Mouse (Mus musculus): ENCODE data around the gene 4930402H24Rik. TPM values are rescaled to one million over a fixed set of nuclear protein-coding genes. Genes with fewer than 3 reads are reported as not detected.
A peak's percentile ranks its signal among the peaks of the same experiment; 100 is the strongest.

The 4930402H24Rik gene
- polyA plus RNA-seq, 1 experiment from 2014 or later = 15.6 TPM

DNA sequence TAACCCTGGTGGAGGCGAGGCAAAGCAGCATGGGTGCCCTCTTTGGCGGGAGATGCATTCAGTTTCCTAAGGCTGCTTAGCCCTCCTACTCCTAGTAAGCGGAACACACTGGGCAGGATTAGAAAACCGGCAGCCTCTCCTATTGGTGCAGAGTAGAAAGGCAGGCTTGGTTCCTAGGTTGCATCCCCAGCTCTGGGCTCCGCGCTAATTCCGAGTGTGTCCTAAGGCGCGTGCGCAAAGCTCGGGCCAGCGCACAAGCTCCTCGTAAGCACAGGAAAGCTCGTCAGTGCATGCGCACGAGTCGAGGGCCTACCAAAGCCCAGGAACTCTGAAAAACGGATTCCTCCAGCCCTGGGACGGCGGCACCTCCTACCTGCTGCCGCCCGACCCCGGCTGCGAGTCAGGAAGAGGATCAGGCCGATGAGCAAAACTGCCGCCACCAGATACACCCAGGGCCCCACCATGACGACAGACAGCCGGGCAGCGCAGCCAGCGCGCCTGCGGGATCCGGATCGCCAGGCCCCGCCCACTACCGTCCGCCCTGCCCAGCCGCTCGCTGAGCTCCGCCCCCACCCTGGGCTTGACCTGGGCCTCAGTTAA lies 242.0 kb downstream of the 4930402H24Rik start, which contains the start of gene Ddrgk1:
Gene Ddrgk1, minus strand, starts transcription at position 558 of the 600 bp plus-strand sequence.
- Histone ChIP-seq H3K4me1 (ENCODE audit: insufficient read depth, low read depth, low read length) (peaks cover 14% of the 10 kb centered on the region; the same call in 1 of the 2 replicates), H3K36me3 (ENCODE audit: insufficient read depth, low read length) (peaks cover 9% of the 10 kb centered on the region; the same call in 1 of the 2 replicates), H3K4me3 (ENCODE audit: low read depth, low read length) (peak within 1 kb of the TSS; percentile 57), H3K9ac (replicated peaks; ENCODE audit: low read depth) (peak within 1 kb of the TSS; percentile 87), H3K27ac (ENCODE audit: low read length) (peak within 1 kb of the TSS; percentile 98), H3K4me2 (replicated peaks; ENCODE audit: low read depth, low read length) (peak within 1 kb of the TSS; percentile 60), H3K9me3 (ENCODE audit: low read length) (no peaks in the 10 kb centered on the region), H3K27me3 (replicated peaks; ENCODE audit: insufficient read depth, low read length) (no peaks in the 10 kb centered on the region)
- DNase-seq (ENCODE audit: low spot score) = peak; percentile 97
- TF ChIP-seq CTCF (IDR thresholded peaks at IDR 0.05) (peak; percentile 53), EP300 (IDR thresholded peaks at IDR 0.05) (no peak)
- peak; percentile 96 for ATAC-seq
- 2% methylated on average over 40 of the region's 40 CpGs for WGBS

DNA sequence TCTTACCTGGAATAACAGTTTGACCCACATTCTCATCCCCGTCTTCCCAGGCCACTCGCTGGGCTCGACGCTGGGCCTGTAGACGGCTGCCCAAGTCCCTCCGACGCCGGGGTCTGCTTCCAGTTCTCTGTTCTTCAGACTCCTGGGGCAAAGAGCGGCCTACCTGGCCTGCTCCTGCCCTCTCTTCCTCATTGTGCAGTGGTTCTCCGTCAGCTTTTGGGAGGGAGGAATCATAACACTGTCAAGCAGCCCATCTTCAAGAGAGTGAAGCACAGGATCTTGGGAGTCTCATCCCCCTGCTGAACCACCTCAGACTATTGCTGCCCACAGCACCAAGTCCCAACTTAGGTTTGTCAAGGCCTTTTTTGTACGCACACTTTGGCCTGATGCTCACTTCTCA lies 242.9 kb downstream of the 4930402H24Rik start:
- Histone ChIP-seq H3K4me3 (ENCODE audit: low read depth, low read length) (no peak overlapping the region), H3K27me3 (replicated peaks; ENCODE audit: insufficient read depth, low read length) (no peaks in the 10 kb centered on the region), H3K27ac (ENCODE audit: low read length) (no peak overlapping the region), H3K36me3 (ENCODE audit: insufficient read depth, low read length) (peaks cover 17% of the 10 kb centered on the region; the same call in 1 of the 2 replicates), H3K9me3 (ENCODE audit: low read length) (no peaks in the 10 kb centered on the region), H3K4me1 (ENCODE audit: insufficient read depth, low read depth, low read length) (peaks cover 14% of the 10 kb centered on the region; the same call in 1 of the 2 replicates), H3K4me2 (replicated peaks; ENCODE audit: low read depth, low read length) (peak overlapping the region; percentile 60; the same call in 1 of the 2 replicates), H3K9ac (replicated peaks; ENCODE audit: low read depth) (peak overlapping the region; percentile 87; the same call in 1 of the 2 replicates)
- 87% methylated on average over 11 of the region's 11 CpGs for WGBS
- TF ChIP-seq EP300 (IDR thresholded peaks at IDR 0.05) (no peak), CTCF (IDR thresholded peaks at IDR 0.05) (no peak)
- ATAC-seq (no peak), DNase-seq (ENCODE audit: low spot score) (no peak)

DNA sequence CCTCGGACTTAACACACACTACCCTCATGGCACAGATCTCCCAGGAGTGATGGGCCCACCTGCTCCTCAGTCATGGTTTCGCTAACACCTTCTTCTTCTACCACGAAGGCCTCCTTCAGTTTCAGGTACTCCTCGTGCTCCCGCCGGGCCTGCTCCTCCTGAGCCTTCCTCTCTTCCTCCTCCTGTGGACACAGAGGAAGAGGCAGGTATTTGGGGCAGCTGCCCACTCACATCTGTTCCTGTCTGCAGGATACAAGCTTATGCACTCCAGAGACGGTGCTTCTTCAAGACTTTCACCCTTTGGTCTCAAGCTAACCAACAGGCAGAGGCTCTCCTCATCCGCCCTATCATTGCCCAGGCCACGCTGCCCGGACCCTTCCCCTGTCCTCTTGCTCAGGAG lies 247.7 kb downstream of the 4930402H24Rik start:
- H3K9ac ChIP-seq (replicated peaks; ENCODE audit: low read depth) = no peak overlapping the region
- no peak overlapping the region for H3K4me2 ChIP-seq (replicated peaks; ENCODE audit: low read depth, low read length)
- H3K36me3 ChIP-seq (ENCODE audit: insufficient read depth, low read length) = peaks cover 52% of the 10 kb centered on the region
- H3K4me1 ChIP-seq (ENCODE audit: insufficient read depth, low read depth, low read length) = peaks cover 2% of the 10 kb centered on the region; the same call in 1 of the 2 replicates
- no peak for TF ChIP-seq EP300 (IDR thresholded peaks at IDR 0.05)
- 94% methylated on average over 10 of the region's 10 CpGs for WGBS
- no peaks in the 10 kb centered on the region for H3K27me3 ChIP-seq (replicated peaks; ENCODE audit: insufficient read depth, low read length)
- DNase-seq (ENCODE audit: low spot score) (no peak), ATAC-seq (no peak)
- H3K4me3 ChIP-seq (ENCODE audit: low read depth, low read length) = no peak overlapping the region
- no peaks in the 10 kb centered on the region for H3K9me3 ChIP-seq (ENCODE audit: low read length)
- no peak overlapping the region for H3K27ac ChIP-seq (ENCODE audit: low read length)

DNA sequence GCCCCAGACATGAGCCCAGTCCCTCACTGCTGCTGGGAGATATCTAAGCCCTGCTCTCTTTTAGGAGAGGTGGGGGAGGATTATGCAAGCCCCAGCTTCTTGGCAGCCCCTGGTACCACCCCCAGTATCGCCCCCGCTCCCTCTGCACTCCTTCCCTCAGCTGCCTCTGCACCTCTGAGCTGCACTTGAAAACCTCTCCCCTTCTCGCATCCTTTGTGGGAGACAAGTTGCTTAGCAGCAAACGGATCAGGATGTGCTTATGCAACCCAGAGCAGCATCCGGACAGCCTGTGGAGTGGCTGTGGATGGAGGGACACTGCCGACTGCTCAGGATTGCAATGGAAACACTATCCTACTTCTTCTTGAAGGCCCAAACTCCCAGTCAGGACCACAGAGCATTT lies 248.7 kb downstream of the 4930402H24Rik start:
- TF ChIP-seq CTCF (IDR thresholded peaks at IDR 0.05) (no peak), EP300 (IDR thresholded peaks at IDR 0.05) (no peak)

DNA sequence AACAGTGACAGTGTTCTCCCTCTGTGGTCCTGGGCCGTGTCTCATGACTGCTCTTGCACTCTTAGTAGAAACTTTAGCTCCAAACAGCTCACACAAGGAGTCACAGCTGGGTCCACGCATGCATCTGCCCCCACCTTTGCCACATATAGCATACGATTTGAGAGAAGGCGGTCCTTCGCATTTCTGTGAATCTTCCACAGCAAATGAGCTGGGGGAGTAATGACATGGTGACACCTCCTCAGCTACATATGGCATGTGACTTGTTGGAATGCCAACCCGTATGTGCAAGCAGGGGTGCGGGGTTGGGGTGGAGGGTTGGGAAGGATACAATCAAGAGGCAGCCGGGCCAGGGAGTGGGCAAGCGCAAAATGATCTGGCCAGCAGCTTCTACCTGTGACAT lies 249.7 kb downstream of the 4930402H24Rik start:
- no peaks in the 10 kb centered on the region for H3K4me1 ChIP-seq (ENCODE audit: insufficient read depth, low read depth, low read length)
- no peak overlapping the region for H3K4me3 ChIP-seq (ENCODE audit: low read depth, low read length)
- H3K9me3 ChIP-seq (ENCODE audit: low read length) = no peaks in the 10 kb centered on the region
- H3K9ac ChIP-seq (replicated peaks; ENCODE audit: low read depth) = no peak overlapping the region
- no peak overlapping the region for H3K4me2 ChIP-seq (replicated peaks; ENCODE audit: low read depth, low read length)
- WGBS = 93% methylated on average over 9 of the region's 9 CpGs
- no peaks in the 10 kb centered on the region for H3K27me3 ChIP-seq (replicated peaks; ENCODE audit: insufficient read depth, low read length)
- no peak for ATAC-seq
- H3K27ac ChIP-seq (ENCODE audit: low read length) = no peak overlapping the region
- no peak for DNase-seq (ENCODE audit: low spot score)
- H3K36me3 ChIP-seq (ENCODE audit: insufficient read depth, low read length) = peaks cover 55% of the 10 kb centered on the region
- TF ChIP-seq EP300 (IDR thresholded peaks at IDR 0.05) (no peak), CTCF (IDR thresholded peaks at IDR 0.05) (no peak)

More for the DNA sequence above, 248.7 kb downstream of the 4930402H24Rik start:
- no peak for ATAC-seq
- WGBS = 82% methylated on average over 6 of the region's 6 CpGs
- Histone ChIP-seq H3K4me2 (replicated peaks; ENCODE audit: low read depth, low read length) (no peak overlapping the region), H3K27me3 (replicated peaks; ENCODE audit: insufficient read depth, low read length) (no peaks in the 10 kb centered on the region), H3K4me1 (ENCODE audit: insufficient read depth, low read depth, low read length) (no peaks in the 10 kb centered on the region), H3K9ac (replicated peaks; ENCODE audit: low read depth) (no peak overlapping the region), H3K9me3 (ENCODE audit: low read length) (no peaks in the 10 kb centered on the region), H3K4me3 (ENCODE audit: low read depth, low read length) (no peak overlapping the region), H3K36me3 (ENCODE audit: insufficient read depth, low read length) (peaks cover 55% of the 10 kb centered on the region), H3K27ac (ENCODE audit: low read length) (no peak overlapping the region)
- no peak for DNase-seq (ENCODE audit: low spot score)

Other genes with a start within 250 kb of the 4930402H24Rik start
- gene Ddrgk1, start 241.7 kb downstream of the 4930402H24Rik start, polyA plus RNA-seq (2015; fragmentation: Nextera tagmentation; extraction: Ambion mirVana) = 82.6 and 90.9 TPM in 2 replicates
- gene Itpa, start 238.8 kb downstream of the 4930402H24Rik start, polyA plus RNA-seq (2015; fragmentation: Nextera tagmentation; extraction: Ambion mirVana) = 50.6 and 51.1 TPM in 2 replicates
- 0.21 and 0.37 TPM in 2 replicates for gene Slc4a11, start 208.9 kb downstream of the 4930402H24Rik start, polyA plus RNA-seq (2015; fragmentation: Nextera tagmentation; extraction: Ambion mirVana)
- 5.2 and 5.3 TPM in 2 replicates for gene Atrn, start 89 bp upstream of the 4930402H24Rik start, polyA plus RNA-seq (2015; fragmentation: Nextera tagmentation; extraction: Ambion mirVana)
- gene Gfra4, start 136.7 kb upstream of the 4930402H24Rik start, polyA plus RNA-seq (2015; fragmentation: Nextera tagmentation; extraction: Ambion mirVana) = 1.2 and 1.4 TPM in 2 replicates
- 3.2 and 3.5 TPM in 2 replicates for gene Adam33, start 157.4 kb upstream of the 4930402H24Rik start, polyA plus RNA-seq (2015; fragmentation: Nextera tagmentation; extraction: Ambion mirVana)
- gene Siglec1, start 180.4 kb upstream of the 4930402H24Rik start, polyA plus RNA-seq (2015; fragmentation: Nextera tagmentation; extraction: Ambion mirVana) = 1.1 TPM in 2 replicates
- gene Hspa12b, start 220.9 kb upstream of the 4930402H24Rik start, polyA plus RNA-seq (2015; fragmentation: Nextera tagmentation; extraction: Ambion mirVana) = 16.7 and 17.9 TPM in 2 replicates
- gene Gm11037, start 227.1 kb upstream of the 4930402H24Rik start, polyA plus RNA-seq (2015; fragmentation: Nextera tagmentation; extraction: Ambion mirVana) = not detected in 2 replicates

Data from lung, postnatal 0 days (tissue).